Mouse (Mus musculus): ENCODE measurements around the gene Rab11b. TPM values are rescaled to one million over a fixed set of nuclear protein-coding genes. Genes with fewer than 3 reads are reported as not detected.
"Not testable (repeated sequence)": the region's sequence is repeated elsewhere in the genome, so short reads cannot be mapped to it uniquely, and the experiment has no call there.

The Rab11b gene
- polyA plus RNA-seq, 1 experiment from 2014 or later, result 351 TPM

- 94% methylated on average over 1 of the region's 1 CpGs for WGBS
These were observed 17.9 kb downstream of the Rab11b start for GRCm38 (mm10) chr17:33742420-33742819.

GRCm38 (mm10) chr17:33733526-33733925, 26.8 kb downstream of the Rab11b start:
- H3K9ac ChIP-seq (replicated peaks); H3K4me1 ChIP-seq (replicated peaks); ATAC-seq (ENCODE audit: insufficient number of reproducible peaks, insufficient read depth, low FRiP score, low TSS enrichment, low read depth); H3K4me2 ChIP-seq; H3K9me3 ChIP-seq; H3K4me3 ChIP-seq (replicated peaks); H3K27me3 ChIP-seq; H3K27ac ChIP-seq; H3K36me3 ChIP-seq: not testable (repeated sequence)
- WGBS, result 75% methylated on average over 10 of the region's 10 CpGs

More at GRCm38 (mm10) chr17:33742420-33742819, 17.9 kb downstream of the Rab11b start:
- Histone ChIP-seq H3K9me3 (no peaks in the 10 kb centered on the region), H3K36me3 (peaks cover 19% of the 10 kb centered on the region), H3K4me2 (no peak overlapping the region), H3K27ac (no peak overlapping the region), H3K4me1 (replicated peaks) (no peaks in the 10 kb centered on the region), H3K4me3 (replicated peaks) (no peak overlapping the region), H3K27me3 (no peaks in the 10 kb centered on the region), H3K9ac (replicated peaks) (no peak overlapping the region)
- ATAC-seq (ENCODE audit: insufficient number of reproducible peaks, insufficient read depth, low FRiP score, low TSS enrichment, low read depth), result no peak

GRCm38 (mm10) chr17:33732556-33733083, 27.7 kb downstream of the Rab11b start:
- not testable (repeated sequence) for H3K4me1 ChIP-seq (replicated peaks); H3K4me3 ChIP-seq (replicated peaks); H3K36me3 ChIP-seq; H3K27me3 ChIP-seq; H3K9ac ChIP-seq (replicated peaks); H3K27ac ChIP-seq; H3K4me2 ChIP-seq; H3K9me3 ChIP-seq; ATAC-seq (ENCODE audit: insufficient number of reproducible peaks, insufficient read depth, low FRiP score, low TSS enrichment, low read depth)
- WGBS, result 77% methylated on average over 9 of the region's 9 CpGs

GRCm38 (mm10) chr17:33729215-33729614, 31.1 kb downstream of the Rab11b start:
- no peaks in the 10 kb centered on the region for H3K9me3 ChIP-seq
- no peak overlapping the region for H3K9ac ChIP-seq (replicated peaks)
- no peaks in the 10 kb centered on the region for H3K27me3 ChIP-seq
- no peaks in the 10 kb centered on the region for H3K36me3 ChIP-seq
- ATAC-seq (ENCODE audit: insufficient number of reproducible peaks, insufficient read depth, low FRiP score, low TSS enrichment, low read depth), result no peak
- no peaks in the 10 kb centered on the region for H3K4me1 ChIP-seq (replicated peaks)
- no peak overlapping the region for H3K27ac ChIP-seq
- H3K4me2 ChIP-seq, result no peak overlapping the region
- WGBS, result 79% methylated on average over 2 of the region's 2 CpGs
- H3K4me3 ChIP-seq (replicated peaks), result no peak overlapping the region

GRCm38 (mm10) chr17:33728396-33728795, 31.9 kb downstream of the Rab11b start:
- Histone ChIP-seq H3K36me3 (no peaks in the 10 kb centered on the region), H3K27ac (no peak overlapping the region), H3K4me3 (replicated peaks) (no peak overlapping the region), H3K27me3 (no peaks in the 10 kb centered on the region), H3K4me1 (replicated peaks) (no peaks in the 10 kb centered on the region), H3K9me3 (no peaks in the 10 kb centered on the region), H3K9ac (replicated peaks) (no peak overlapping the region), H3K4me2 (no peak overlapping the region)
- WGBS, result 75% methylated on average over 2 of the region's 2 CpGs
- no peak for ATAC-seq (ENCODE audit: insufficient number of reproducible peaks, insufficient read depth, low FRiP score, low TSS enrichment, low read depth)

- H3K4me2 ChIP-seq, result no peak overlapping the region
- H3K4me1 ChIP-seq (replicated peaks), result peaks cover 4% of the 10 kb centered on the region; the same call in 1 of the 2 replicates
- no peak overlapping the region for H3K4me3 ChIP-seq (replicated peaks)
- H3K9me3 ChIP-seq, result no peaks in the 10 kb centered on the region
- H3K9ac ChIP-seq (replicated peaks), result no peak overlapping the region
- H3K36me3 ChIP-seq, result no peaks in the 10 kb centered on the region
- no peaks in the 10 kb centered on the region for H3K27me3 ChIP-seq
- no peak for ATAC-seq (ENCODE audit: insufficient number of reproducible peaks, insufficient read depth, low FRiP score, low TSS enrichment, low read depth)
- no peak overlapping the region for H3K27ac ChIP-seq
- WGBS, result 90% methylated on average over 7 of the region's 7 CpGs
These were observed 40.5 kb downstream of the Rab11b start for GRCm38 (mm10) chr17:33719736-33720378.

GRCm38 (mm10) chr17:33718944-33719725, 41.2 kb downstream of the Rab11b start:
- ATAC-seq (ENCODE audit: insufficient number of reproducible peaks, insufficient read depth, low FRiP score, low TSS enrichment, low read depth), result 0 out of 2 replicates have a peak, but pooled peaks have one; percentile 48
- Histone ChIP-seq H3K9me3 (no peaks in the 10 kb centered on the region), H3K9ac (replicated peaks) (no peak overlapping the region), H3K4me1 (replicated peaks) (peaks cover 4% of the 10 kb centered on the region; the same call in 1 of the 2 replicates), H3K4me2 (peak overlapping the region; percentile 76), H3K27me3 (no peaks in the 10 kb centered on the region), H3K4me3 (replicated peaks) (peak overlapping the region; percentile 83), H3K36me3 (no peaks in the 10 kb centered on the region), H3K27ac (no peak overlapping the region; the same call in 1 of the 2 replicates)
- 47% methylated on average over 10 of the region's 10 CpGs for WGBS

GRCm38 (mm10) chr17:33718384-33718881, 41.9 kb downstream of the Rab11b start, which contains the start of gene March2:
March2 (minus strand) TSS chr17:33718670.
- Histone ChIP-seq H3K27me3 (no peaks in the 10 kb centered on the region), H3K27ac (peak within 1 kb of the TSS; percentile 35; the same call in 1 of the 2 replicates)
- under 1% methylated on average over 46 of the region's 46 CpGs for WGBS

GRCm38 (mm10) chr17:33717982-33718381, 42.3 kb downstream of the Rab11b start:
- peak overlapping the region; percentile 60 for H3K9ac ChIP-seq (replicated peaks)
- H3K9me3 ChIP-seq, result no peaks in the 10 kb centered on the region
- no peaks in the 10 kb centered on the region for H3K36me3 ChIP-seq
- 12% methylated on average over 8 of the region's 8 CpGs for WGBS
- H3K4me3 ChIP-seq (replicated peaks), result peak overlapping the region; percentile 83
- peaks cover 4% of the 10 kb centered on the region; the same call in 1 of the 2 replicates for H3K4me1 ChIP-seq (replicated peaks)
- H3K27me3 ChIP-seq, result no peaks in the 10 kb centered on the region
- H3K27ac ChIP-seq, result peak overlapping the region; percentile 35; the same call in 1 of the 2 replicates
- ATAC-seq (ENCODE audit: insufficient number of reproducible peaks, insufficient read depth, low FRiP score, low TSS enrichment, low read depth), result no peak
- peak overlapping the region; percentile 76 for H3K4me2 ChIP-seq

More at GRCm38 (mm10) chr17:33718384-33718881, 41.9 kb downstream of the Rab11b start, which contains the start of gene March2:
- peak within 1 kb of the TSS; percentile 76 for H3K4me2 ChIP-seq
- H3K4me3 ChIP-seq (replicated peaks), result peak within 1 kb of the TSS; percentile 83
- no peaks in the 10 kb centered on the region for H3K9me3 ChIP-seq
- peaks cover 4% of the 10 kb centered on the region; the same call in 1 of the 2 replicates for H3K4me1 ChIP-seq (replicated peaks)
- peak within 1 kb of the TSS; percentile 60 for H3K9ac ChIP-seq (replicated peaks)
- no peaks in the 10 kb centered on the region for H3K36me3 ChIP-seq
- peak; percentile 99 for ATAC-seq (ENCODE audit: insufficient number of reproducible peaks, insufficient read depth, low FRiP score, low TSS enrichment, low read depth)

- no peaks in the 10 kb centered on the region for H3K27me3 ChIP-seq
These were observed 43.1 kb downstream of the Rab11b start for GRCm38 (mm10) chr17:33717246-33717645.

GRCm38 (mm10) chr17:33714779-33715178, 45.6 kb downstream of the Rab11b start:
- peaks cover 3% of the 10 kb centered on the region; the same call in 1 of the 2 replicates for H3K36me3 ChIP-seq
- H3K9me3 ChIP-seq, result 0 out of 2 replicates have a peak, but pooled peaks cover 3% of the 10 kb centered on the region
- 90% methylated on average over 1 of the region's 1 CpGs for WGBS
- H3K27ac ChIP-seq, result no peak overlapping the region
- H3K4me3 ChIP-seq (replicated peaks), result no peak overlapping the region
- no peak overlapping the region for H3K9ac ChIP-seq (replicated peaks)
- ATAC-seq (ENCODE audit: insufficient number of reproducible peaks, insufficient read depth, low FRiP score, low TSS enrichment, low read depth), result no peak
- no peaks in the 10 kb centered on the region for H3K27me3 ChIP-seq
- H3K4me1 ChIP-seq (replicated peaks), result peaks cover 4% of the 10 kb centered on the region; the same call in 1 of the 2 replicates
- no peak overlapping the region for H3K4me2 ChIP-seq

More at GRCm38 (mm10) chr17:33717246-33717645, 43.1 kb downstream of the Rab11b start:
- 0 out of 2 replicates have a peak overlapping the region, but pooled peaks have one; percentile 9 for H3K4me3 ChIP-seq (replicated peaks)
- WGBS, result 100% methylated on average over 1 of the region's 1 CpGs
- peaks cover 4% of the 10 kb centered on the region; the same call in 1 of the 2 replicates for H3K4me1 ChIP-seq (replicated peaks)
- H3K4me2 ChIP-seq, result 0 out of 2 replicates have a peak overlapping the region, but pooled peaks have one; percentile 76
- no peak overlapping the region for H3K9ac ChIP-seq (replicated peaks)
- no peaks in the 10 kb centered on the region for H3K36me3 ChIP-seq
- H3K27ac ChIP-seq, result no peak overlapping the region
- ATAC-seq (ENCODE audit: insufficient number of reproducible peaks, insufficient read depth, low FRiP score, low TSS enrichment, low read depth), result no peak
- no peaks in the 10 kb centered on the region for H3K9me3 ChIP-seq
